Mouse (Mus musculus): ENCODE data around the gene Taf4.

GRCm38 (mm10) chr2:179863266-179863665, 113.2 kb downstream of the Taf4 start:
- TF ChIP-seq CTCF (IDR thresholded peaks at IDR 0.05; ENCODE audit: control insufficient read depth, insufficient read depth, insufficient read length) (no peak), MAX (IDR thresholded peaks at IDR 0.05) (no peak), USF1 (IDR thresholded peaks at IDR 0.05; ENCODE audit: low read depth) (no peak), MYOD1 (IDR thresholded peaks at IDR 0.05; ENCODE audit: control insufficient read depth, insufficient read length, low read depth) (no peak), MYOG (IDR thresholded peaks at IDR 0.05; ENCODE audit: control insufficient read depth, extremely low read depth, insufficient read length) (no peak)
